Mouse (Mus musculus): ENCODE results near the gene Rab11fip5. TPM values are rescaled to one million over a fixed set of nuclear protein-coding genes. Genes with fewer than 3 reads are reported as not detected.

The Rab11fip5 gene
- polyA plus RNA-seq, 1 experiment from 2014 or later, result 0.79 TPM

DNA sequence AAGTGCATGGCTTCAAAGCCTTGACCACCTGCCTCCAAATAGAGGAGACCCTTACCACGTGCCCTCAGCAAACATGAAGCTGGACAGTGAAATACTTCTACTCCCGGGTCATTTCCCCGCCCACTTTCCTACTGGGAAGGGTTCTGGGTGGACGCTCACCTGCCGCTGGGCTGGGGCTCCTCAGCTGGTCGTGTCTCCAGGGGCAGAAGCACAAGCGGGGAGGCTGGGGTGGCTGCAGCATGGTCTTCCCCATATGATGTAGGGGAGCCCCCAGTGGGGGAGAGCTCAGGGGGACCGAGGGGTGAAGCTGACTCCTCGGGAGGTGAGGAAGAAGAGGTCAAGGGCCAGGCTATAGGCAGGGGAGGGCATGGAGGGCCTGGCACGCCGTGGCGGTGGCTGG lies 34.2 kb downstream of the Rab11fip5 start:
- no peak overlapping the region for H3K27ac ChIP-seq
- H3K9me3 ChIP-seq (replicated peaks), result no peaks in the 10 kb centered on the region
- ATAC-seq, result no peak
- no peak overlapping the region for H3K9ac ChIP-seq
- no peaks in the 10 kb centered on the region for H3K36me3 ChIP-seq
- WGBS (ENCODE audit: insufficient replicate concordance), result 55% methylated on average over 12 of the region's 12 CpGs
- no peaks in the 10 kb centered on the region for H3K4me1 ChIP-seq
- H3K4me3 ChIP-seq, result no peak overlapping the region
- H3K27me3 ChIP-seq (replicated peaks), result peaks cover 78% of the 10 kb centered on the region
- no peak overlapping the region for H3K4me2 ChIP-seq

DNA sequence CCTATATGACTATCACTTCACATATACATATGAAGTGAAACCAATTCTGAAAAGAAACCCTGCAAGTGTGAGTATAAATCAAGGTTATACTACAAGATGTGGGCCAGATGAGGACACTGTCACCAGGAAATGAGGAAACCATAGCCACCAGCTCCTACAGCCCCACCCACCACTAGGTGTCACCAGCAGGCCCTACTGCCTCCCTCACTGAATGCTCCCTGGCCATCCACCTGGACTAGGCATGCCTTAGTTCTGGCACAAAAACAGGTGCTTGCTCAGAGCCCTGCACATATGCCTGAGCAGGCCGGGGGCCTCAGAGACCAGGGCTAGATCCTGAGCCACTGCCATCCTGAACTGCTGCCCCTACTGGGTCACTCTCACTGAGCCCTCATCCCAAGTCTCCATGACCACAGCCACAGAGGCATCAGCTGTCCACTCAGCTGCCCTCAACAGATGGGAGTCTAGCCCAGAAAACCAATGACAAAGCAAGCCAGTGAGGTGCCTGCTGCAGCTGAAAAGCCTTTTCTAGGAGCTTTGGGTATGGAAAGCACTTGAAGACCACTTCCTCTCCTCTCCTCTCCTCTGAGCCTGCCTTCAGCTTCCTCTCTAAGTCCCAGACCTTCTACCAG lies 35.0 kb downstream of the Rab11fip5 start:
- 48% methylated on average over 1 of the region's 1 CpGs for WGBS (ENCODE audit: insufficient replicate concordance)
- H3K9ac ChIP-seq, result no peak overlapping the region
- H3K4me3 ChIP-seq, result no peak overlapping the region
- ATAC-seq, result no peak
- no peak overlapping the region for H3K27ac ChIP-seq
- no peaks in the 10 kb centered on the region for H3K9me3 ChIP-seq (replicated peaks)
- peaks cover 78% of the 10 kb centered on the region for H3K27me3 ChIP-seq (replicated peaks)
- H3K4me1 ChIP-seq, result no peaks in the 10 kb centered on the region
- no peak overlapping the region for H3K4me2 ChIP-seq
- H3K36me3 ChIP-seq, result no peaks in the 10 kb centered on the region

DNA sequence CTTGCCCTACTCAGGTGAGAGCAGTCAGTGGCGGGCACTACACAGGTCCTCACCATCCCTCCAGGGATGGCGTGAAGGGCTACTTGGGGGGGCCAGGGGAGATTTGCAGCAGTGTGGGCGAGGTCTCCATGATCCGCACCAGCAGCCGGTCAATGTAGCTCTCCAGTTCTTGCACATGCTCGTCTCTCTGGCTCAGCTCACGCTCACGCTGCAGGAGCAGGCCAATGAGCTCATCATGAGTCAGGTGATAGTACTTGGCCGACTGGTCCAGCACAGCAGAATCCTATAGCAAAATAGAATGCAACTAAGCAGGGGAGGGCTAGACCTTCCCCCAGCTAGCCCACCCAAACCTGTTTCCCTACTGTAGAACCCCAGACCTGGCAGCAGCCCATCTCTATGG lies 37.5 kb downstream of the Rab11fip5 start:
- Histone ChIP-seq H3K4me1 (peaks cover 7% of the 10 kb centered on the region), H3K27me3 (replicated peaks) (peaks cover 66% of the 10 kb centered on the region), H3K4me3 (no peak overlapping the region), H3K9ac (no peak overlapping the region), H3K36me3 (no peaks in the 10 kb centered on the region), H3K4me2 (no peak overlapping the region), H3K9me3 (replicated peaks) (no peaks in the 10 kb centered on the region), H3K27ac (no peak overlapping the region)
- no peak for ATAC-seq
- 79% methylated on average over 9 of the region's 9 CpGs for WGBS (ENCODE audit: insufficient replicate concordance)

DNA sequence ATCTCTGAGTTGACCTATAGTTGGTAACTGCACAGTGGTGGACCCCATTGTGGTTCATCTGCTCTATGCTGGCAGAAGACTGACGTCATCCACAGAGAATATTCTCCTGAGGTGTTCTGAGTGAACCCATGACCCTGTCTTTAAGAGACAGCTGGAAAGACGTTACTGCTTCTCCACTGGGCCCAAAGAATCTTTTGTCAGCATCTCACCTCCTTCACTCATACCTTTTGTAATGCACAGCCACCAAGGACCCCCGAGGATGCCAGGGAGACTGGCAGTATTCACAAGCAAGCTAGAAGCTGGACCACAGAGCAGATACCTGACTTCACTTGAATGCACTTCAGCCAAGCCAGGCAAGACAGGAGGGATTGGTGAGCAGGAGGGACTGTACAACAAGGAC lies 39.1 kb downstream of the Rab11fip5 start:
- H3K27ac ChIP-seq, result no peak overlapping the region
- no peaks in the 10 kb centered on the region for H3K9me3 ChIP-seq (replicated peaks)
- H3K4me2 ChIP-seq, result no peak overlapping the region
- WGBS (ENCODE audit: insufficient replicate concordance), result 51% methylated on average over 3 of the region's 3 CpGs
- peaks cover 63% of the 10 kb centered on the region for H3K27me3 ChIP-seq (replicated peaks)
- H3K4me1 ChIP-seq, result peaks cover 15% of the 10 kb centered on the region
- H3K9ac ChIP-seq, result no peak overlapping the region
- no peak for ATAC-seq
- no peak overlapping the region for H3K4me3 ChIP-seq
- H3K36me3 ChIP-seq, result no peaks in the 10 kb centered on the region

DNA sequence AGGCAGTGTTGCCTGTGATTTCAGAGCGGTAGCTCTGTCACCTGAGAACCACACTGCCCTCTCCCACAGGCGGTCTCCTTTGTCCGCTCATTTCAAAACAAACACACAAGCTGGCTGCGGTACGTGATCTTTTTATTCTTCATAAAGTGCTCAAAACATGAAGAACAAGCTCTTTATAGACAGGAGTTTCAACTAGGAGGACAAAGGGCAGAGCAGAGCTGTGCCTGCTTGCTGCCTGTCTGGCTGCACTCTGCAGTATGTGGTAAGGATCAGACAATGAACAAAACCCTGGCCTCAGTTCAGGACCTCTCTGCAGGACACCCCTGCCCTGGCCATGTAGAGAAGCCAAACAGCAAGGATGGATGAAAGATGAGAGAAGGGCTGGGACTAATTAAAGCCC lies 39.6 kb downstream of the Rab11fip5 start:
- H3K27ac ChIP-seq, result no peak overlapping the region
- H3K4me1 ChIP-seq, result peaks cover 15% of the 10 kb centered on the region
- ATAC-seq, result no peak
- H3K36me3 ChIP-seq, result no peaks in the 10 kb centered on the region
- H3K27me3 ChIP-seq (replicated peaks), result peaks cover 58% of the 10 kb centered on the region
- no peak overlapping the region for H3K9ac ChIP-seq
- WGBS (ENCODE audit: insufficient replicate concordance), result 72% methylated on average over 5 of the region's 5 CpGs
- H3K4me3 ChIP-seq, result no peak overlapping the region
- no peak overlapping the region for H3K4me2 ChIP-seq
- H3K9me3 ChIP-seq (replicated peaks), result no peaks in the 10 kb centered on the region

DNA sequence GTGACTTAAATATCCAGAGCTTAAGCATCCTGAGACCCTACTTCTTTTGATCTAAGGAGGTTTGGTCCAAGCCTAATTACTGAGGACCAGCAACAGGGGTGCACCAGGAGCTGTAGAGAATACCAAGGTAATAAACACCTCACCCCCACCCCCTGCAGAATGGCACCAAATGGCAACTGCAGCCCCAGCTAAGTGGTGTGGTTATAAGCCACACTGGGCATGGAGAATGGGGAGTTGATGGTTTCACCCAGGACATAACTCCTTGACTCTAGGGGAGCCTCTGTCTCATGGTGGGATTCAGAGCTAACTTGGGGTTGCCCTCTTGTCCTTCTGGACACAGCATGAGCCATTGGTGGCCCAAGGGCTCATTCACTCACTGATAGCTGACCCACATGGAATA lies 40.2 kb downstream of the Rab11fip5 start:
- peaks cover 15% of the 10 kb centered on the region for H3K4me1 ChIP-seq
- H3K27ac ChIP-seq, result no peak overlapping the region
- no peak overlapping the region for H3K9ac ChIP-seq
- ATAC-seq, result no peak
- H3K4me2 ChIP-seq, result peak overlapping the region; percentile 89
- peaks cover 57% of the 10 kb centered on the region for H3K27me3 ChIP-seq (replicated peaks)
- no peak overlapping the region for H3K4me3 ChIP-seq
- H3K36me3 ChIP-seq, result no peaks in the 10 kb centered on the region
- H3K9me3 ChIP-seq (replicated peaks), result no peaks in the 10 kb centered on the region

DNA sequence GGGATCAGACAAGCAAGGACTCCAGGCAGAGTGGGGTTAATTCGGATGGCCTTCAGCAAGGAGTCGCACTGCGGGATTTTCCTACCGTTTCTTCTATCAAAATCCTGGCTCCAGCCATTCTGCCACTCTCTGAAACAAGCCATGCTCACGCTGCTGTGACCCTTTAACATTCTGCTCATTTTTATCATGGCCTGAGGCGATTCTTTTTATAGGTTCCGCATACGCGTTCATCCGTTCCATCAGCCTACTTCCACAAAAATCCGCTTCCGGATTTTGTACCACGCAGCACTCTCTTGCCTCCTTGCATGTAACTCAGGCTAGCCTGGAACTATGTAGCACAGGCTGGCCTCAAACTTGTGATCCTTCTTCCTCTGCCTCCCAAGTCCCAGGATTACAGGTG lies 40.7 kb downstream of the Rab11fip5 start:
- H3K4me1 ChIP-seq, result peaks cover 15% of the 10 kb centered on the region
- H3K9ac ChIP-seq, result peak overlapping the region; percentile 67
- H3K36me3 ChIP-seq, result no peaks in the 10 kb centered on the region
- peak; percentile 1 for ATAC-seq
- WGBS (ENCODE audit: insufficient replicate concordance), result 3% methylated on average over 13 of the region's 13 CpGs
- peaks cover 57% of the 10 kb centered on the region for H3K27me3 ChIP-seq (replicated peaks)
- H3K4me3 ChIP-seq, result peak overlapping the region; percentile 62
- H3K9me3 ChIP-seq (replicated peaks), result no peaks in the 10 kb centered on the region
- H3K27ac ChIP-seq, result no peak overlapping the region
- H3K4me2 ChIP-seq, result peak overlapping the region; percentile 89

DNA sequence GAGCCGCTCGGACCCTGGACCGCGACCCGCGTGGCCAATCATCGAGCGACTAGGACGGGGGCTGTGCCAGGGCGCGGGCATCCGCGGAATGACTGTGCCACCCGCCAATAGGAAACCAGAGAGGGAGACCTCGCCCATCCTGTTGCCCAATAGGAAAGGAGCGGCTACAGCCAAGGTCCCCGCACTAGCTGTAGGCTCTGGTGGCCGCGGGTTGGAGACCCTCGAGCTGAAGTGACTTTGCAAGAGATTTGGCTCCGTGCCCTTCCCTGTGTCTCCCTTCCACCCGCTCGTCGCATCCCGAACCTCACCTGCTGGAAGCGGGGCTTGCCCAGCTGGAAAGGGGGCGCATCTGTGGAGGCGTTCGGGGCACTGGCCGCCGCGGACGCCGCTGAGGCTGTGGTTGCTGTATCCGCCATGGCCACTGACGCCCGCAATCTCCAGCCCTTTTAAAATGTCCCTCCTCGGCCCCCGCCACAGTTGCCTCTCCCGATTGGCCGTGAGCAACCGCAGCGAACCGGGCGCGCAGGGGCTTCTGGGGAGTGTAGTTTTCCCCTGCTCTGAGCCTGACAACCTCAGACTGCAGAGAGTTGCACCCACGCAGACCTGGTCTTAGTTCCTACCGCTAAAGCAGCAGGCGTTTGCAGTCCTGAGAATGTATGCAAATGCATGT lies 41.3 kb downstream of the Rab11fip5 start, which contains the start of gene Sfxn5:
Sfxn5 (minus strand) TSS at position 423 of the 670 bp plus-strand sequence.
- H3K27me3 ChIP-seq (replicated peaks), result peaks cover 56% of the 10 kb centered on the region
- peak; percentile 95 for ATAC-seq
- WGBS (ENCODE audit: insufficient replicate concordance), result under 1% methylated on average over 49 of the region's 49 CpGs
- H3K4me2 ChIP-seq, result peak within 1 kb of the TSS; percentile 89
- peaks cover 15% of the 10 kb centered on the region for H3K4me1 ChIP-seq
- peak within 1 kb of the TSS; percentile 71 for H3K27ac ChIP-seq
- H3K9me3 ChIP-seq (replicated peaks), result no peaks in the 10 kb centered on the region
- H3K9ac ChIP-seq, result peak within 1 kb of the TSS; percentile 67
- H3K4me3 ChIP-seq, result peak within 1 kb of the TSS; percentile 62
- H3K36me3 ChIP-seq, result no peaks in the 10 kb centered on the region

DNA sequence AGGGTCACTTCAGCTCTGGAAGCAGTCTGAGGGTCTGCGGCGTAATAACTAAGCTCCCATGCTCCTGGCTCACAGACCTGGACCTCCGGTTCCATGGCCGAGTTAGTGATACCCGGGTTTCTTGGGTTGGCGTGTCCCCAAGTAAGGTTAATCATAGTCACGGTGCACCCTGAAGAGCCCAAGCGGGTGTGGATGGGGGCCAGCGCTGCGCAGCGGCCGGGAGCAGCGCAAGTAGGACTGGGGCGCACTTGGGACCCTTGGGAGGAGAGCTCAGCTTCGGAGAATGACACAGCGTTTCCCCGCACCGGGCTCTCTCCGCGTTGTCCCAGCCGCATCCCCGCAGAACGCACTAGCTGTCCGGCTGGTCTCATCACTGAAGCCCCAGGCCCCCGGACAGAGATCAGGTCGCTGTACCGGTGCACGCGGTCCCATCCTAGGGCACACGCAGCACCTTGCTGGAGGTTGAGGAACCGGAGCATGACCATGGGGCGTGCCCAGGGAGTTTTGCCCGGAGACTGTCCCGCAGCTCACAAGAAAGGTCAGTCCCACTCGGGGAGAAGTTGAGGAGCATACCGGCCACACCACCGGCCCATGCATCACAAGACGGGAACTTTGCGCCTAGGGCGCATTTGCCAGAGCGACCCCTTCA lies 42.0 kb downstream of the Rab11fip5 start:
- WGBS (ENCODE audit: insufficient replicate concordance), result under 1% methylated on average over 41 of the region's 41 CpGs
- H3K4me1 ChIP-seq, result peaks cover 15% of the 10 kb centered on the region
- no peaks in the 10 kb centered on the region for H3K36me3 ChIP-seq
- H3K9me3 ChIP-seq (replicated peaks), result no peaks in the 10 kb centered on the region
- peak; percentile 43 for ATAC-seq
- no peak overlapping the region for H3K27ac ChIP-seq
- peaks cover 49% of the 10 kb centered on the region for H3K27me3 ChIP-seq (replicated peaks)
- peak overlapping the region; percentile 62 for H3K4me3 ChIP-seq
- H3K9ac ChIP-seq, result peak overlapping the region; percentile 67
- peak overlapping the region; percentile 89 for H3K4me2 ChIP-seq

DNA sequence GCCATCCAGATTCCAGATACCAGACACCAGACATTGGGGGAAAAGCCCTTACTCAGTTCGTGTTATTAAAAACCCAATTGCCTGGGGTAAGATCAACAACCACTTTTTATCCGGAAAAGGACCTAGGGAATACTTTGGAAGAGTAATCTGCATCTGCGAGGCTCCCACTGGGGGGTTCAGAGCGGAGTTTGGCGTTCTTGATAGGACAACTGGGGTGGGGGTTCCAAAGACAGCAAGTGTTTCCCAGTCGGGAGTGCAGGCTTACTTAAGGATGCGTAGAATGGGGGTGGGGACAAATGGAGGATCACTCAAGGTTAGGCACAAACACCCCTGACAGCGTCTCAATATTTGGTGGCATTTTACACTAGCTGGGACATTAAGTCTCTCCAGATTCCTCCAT lies 42.7 kb downstream of the Rab11fip5 start:
- Histone ChIP-seq H3K4me3 (peak overlapping the region; percentile 62; the same call in 1 of the 2 replicates), H3K9me3 (replicated peaks) (no peaks in the 10 kb centered on the region), H3K9ac (no peak overlapping the region), H3K27ac (no peak overlapping the region), H3K4me1 (peaks cover 15% of the 10 kb centered on the region), H3K27me3 (replicated peaks) (peaks cover 42% of the 10 kb centered on the region), H3K4me2 (peak overlapping the region; percentile 89), H3K36me3 (no peaks in the 10 kb centered on the region)
- WGBS (ENCODE audit: insufficient replicate concordance), result 34% methylated on average over 8 of the region's 8 CpGs
- ATAC-seq, result no peak

DNA sequence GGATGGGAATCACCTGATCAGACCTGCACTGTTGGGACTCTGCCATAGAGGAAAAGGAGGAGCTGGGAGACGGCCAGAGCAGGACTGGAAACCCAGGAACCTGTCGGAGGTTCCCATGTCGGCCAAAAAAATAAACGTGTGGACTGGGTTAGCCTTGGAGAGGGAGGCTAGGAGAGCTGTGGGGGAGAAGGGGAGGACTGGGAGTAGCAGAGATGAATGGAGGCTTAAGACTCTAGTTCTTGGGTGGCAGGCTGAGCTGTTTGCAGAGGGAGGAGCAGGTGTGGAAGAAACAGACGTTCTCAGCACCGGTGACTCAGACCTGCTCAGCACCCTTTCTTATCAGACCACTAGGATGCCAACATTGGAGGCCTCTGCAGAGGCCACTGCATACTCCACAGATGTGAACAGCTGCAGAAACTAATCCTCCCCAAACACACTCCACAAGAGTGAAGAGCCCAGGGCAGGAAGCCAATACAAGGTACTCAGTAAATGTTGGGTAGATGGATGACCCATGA lies 43.2 kb downstream of the Rab11fip5 start:
- 42% methylated on average over 6 of the region's 6 CpGs for WGBS (ENCODE audit: insufficient replicate concordance)
- Histone ChIP-seq H3K36me3 (no peaks in the 10 kb centered on the region), H3K9me3 (replicated peaks) (no peaks in the 10 kb centered on the region), H3K4me1 (peaks cover 15% of the 10 kb centered on the region), H3K4me2 (0 out of 2 replicates have a peak overlapping the region, but pooled peaks have one; percentile 89), H3K9ac (no peak overlapping the region), H3K27ac (no peak overlapping the region), H3K27me3 (replicated peaks) (peaks cover 39% of the 10 kb centered on the region), H3K4me3 (no peak overlapping the region)
- no peak for ATAC-seq

DNA sequence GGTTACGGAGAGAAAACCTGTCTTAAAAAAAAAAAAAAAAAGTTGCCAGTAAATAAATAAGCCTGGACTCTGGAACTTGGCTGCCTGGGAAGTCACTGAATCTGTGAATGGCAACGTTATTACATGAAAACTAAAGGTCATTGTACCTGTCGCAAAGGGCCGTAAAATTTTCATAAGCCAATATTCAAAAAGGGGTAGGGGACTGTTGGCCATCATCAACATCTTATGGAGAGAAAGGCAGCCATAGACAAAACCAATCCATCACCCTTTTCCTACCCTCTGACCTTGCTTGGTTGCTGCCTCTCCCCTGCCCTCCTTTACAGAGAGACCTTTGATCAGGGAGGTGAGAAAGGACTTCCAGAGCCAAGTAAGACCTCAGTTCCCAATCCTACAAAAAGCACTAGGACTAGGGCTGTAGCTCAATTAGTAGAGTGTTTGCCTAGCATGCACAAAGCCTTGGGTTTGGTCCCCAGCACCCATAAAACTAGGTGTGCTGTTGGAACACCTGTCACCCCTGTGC lies 44.7 kb downstream of the Rab11fip5 start:
- Histone ChIP-seq H3K9me3 (replicated peaks) (no peaks in the 10 kb centered on the region), H3K4me2 (no peak overlapping the region), H3K4me3 (no peak overlapping the region), H3K9ac (no peak overlapping the region), H3K36me3 (no peaks in the 10 kb centered on the region), H3K27ac (no peak overlapping the region), H3K4me1 (peaks cover 15% of the 10 kb centered on the region), H3K27me3 (replicated peaks) (peaks cover 23% of the 10 kb centered on the region)
- WGBS (ENCODE audit: insufficient replicate concordance), result 71% methylated on average over 4 of the region's 4 CpGs
- ATAC-seq, result no peak

All from liver, embryonic 12.5 days (tissue).